Mouse (Mus musculus): ENCODE results near the gene Asic2.

GRCm38 (mm10) chr11:81996172-81996841, 28.1 kb upstream of the Asic2 start:
- TF ChIP-seq TAL1 (IDR thresholded peaks at IDR 0.05; ENCODE audit: low read length) = no peak
- TF ChIP-seq GATA1 (IDR thresholded peaks at IDR 0.05; ENCODE audit: low read length) = no peak
